Mouse (Mus musculus) small intestine, adult 2 months (tissue): ENCODE data around the gene Anxa4.

Source experiments
- CTCF ChIP-seq: fragments of 200-500 bp; IDR thresholded peaks from 2 replicates; pipeline ENCODE4 v1.5.1; 2012; ENCODE audit warnings: low read depth, mild to moderate bottlenecking, control low read depth, inconsistent platforms, low read length, moderate library complexity, mixed read lengths; ENCODE audit not compliant: insufficient replicate concordance, insufficient read length; ENCODE audit errors: extremely low read depth
- POLR2A ChIP-seq: fragments of 200-500 bp; IDR thresholded peaks from 2 replicates; pipeline ENCODE4 v1.6.1; 2012; ENCODE audit warnings: low read depth, mild to moderate bottlenecking, control low read depth, inconsistent platforms, low read length, moderate library complexity

DNA sequence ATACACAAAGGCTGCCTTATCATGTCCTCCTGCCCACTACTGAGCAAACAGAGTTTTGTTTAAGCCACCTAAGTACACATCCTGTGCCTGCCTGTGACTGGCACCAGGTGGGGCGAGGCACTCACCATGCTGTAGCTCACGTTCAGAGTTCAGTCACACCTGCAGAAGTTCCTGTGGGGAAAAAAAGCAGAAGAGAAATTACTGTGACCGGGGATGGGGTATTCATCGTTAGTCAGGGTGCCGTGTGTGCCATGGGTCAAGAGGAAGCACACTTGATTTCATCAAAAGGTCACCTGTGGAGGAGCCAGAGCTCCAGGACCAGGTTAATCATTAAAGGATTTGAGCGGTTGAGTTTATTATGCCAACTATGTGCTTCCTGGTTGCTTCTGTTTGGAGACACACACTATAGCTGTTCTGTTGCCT is 27.7 kb downstream of the Anxa4 start:
- TF ChIP-seq CTCF = no peak; the same call in 1 of the 2 replicates
- TF ChIP-seq POLR2A = no peak
